ENCODE assay signal across 10 mouse cellular contexts in genomic region chr17:44026786-44027185, GRCm38 (mm10). TPM values are rescaled to one million over a fixed set of nuclear protein-coding genes. Genes with fewer than 3 reads are reported as not detected.
A peak's percentile ranks its signal among the peaks of the same experiment; 100 is the strongest.
DNase-seq lines count a peak whose midpoint lies in the region; ATAC-seq and TF ChIP-seq lines count a peak whose summit lies in the region.
"Had no signal": no experiment of that assay in that cellular context is flagged by ENCODE, and none has a peak within 500 bp of the region (broad histone marks: within the 10 kb centered on the region; RNA-seq: fewer than 3 reads in every experiment).

No protein-coding gene starts in this region.

- H3K4me2 ChIP-seq in embryonic facial prominence, embryonic 13.5 days, result no peak overlapping the region
- peak overlapping the region; percentile 16; the same call in 1 of the 2 replicates for H3K4me2 ChIP-seq in heart, embryonic 14.5 days (ENCODE audit: low read length)
- H3K4me2 ChIP-seq in midbrain, postnatal 0 days (ENCODE audit: low read depth, low read length, poor library complexity, severe bottlenecking), result no peak overlapping the region
- H3K4me2 ChIP-seq in kidney, embryonic 15.5 days, result no peak overlapping the region
- H3K4me2 ChIP-seq: liver, embryonic 11.5 days had no signal

- no peak for TF ChIP-seq CTCF in layer of hippocampus, adult 2 months (conservative IDR thresholded peaks at IDR 0.05)
- no peak for TF ChIP-seq CTCF in midbrain, postnatal 0 days (IDR thresholded peaks at IDR 0.05)

- no peaks in the 10 kb centered on the region for H3K27me3 ChIP-seq in embryonic facial prominence, embryonic 13.5 days
- H3K27me3 ChIP-seq in embryonic facial prominence, embryonic 10.5 days (replicated peaks; ENCODE audit: low read depth, poor library complexity, severe bottlenecking), result no peaks in the 10 kb centered on the region
- H3K27me3 ChIP-seq in heart, embryonic 14.5 days (ENCODE audit: control insufficient read depth, insufficient read depth, low read length), result no peaks in the 10 kb centered on the region
- no peaks in the 10 kb centered on the region for H3K27me3 ChIP-seq in midbrain, postnatal 0 days (ENCODE audit: insufficient read depth, low read length)
- H3K27me3 ChIP-seq in kidney, embryonic 15.5 days, result no peaks in the 10 kb centered on the region

- peaks cover 13% of the 10 kb centered on the region for H3K4me1 ChIP-seq in embryonic facial prominence, embryonic 13.5 days
- H3K4me1 ChIP-seq in embryonic facial prominence, embryonic 10.5 days, result peaks cover 16% of the 10 kb centered on the region
- H3K4me1 ChIP-seq in heart, embryonic 14.5 days (ENCODE audit: control insufficient read depth in 2 of 2, insufficient read depth in 2 of 2, low read length in 2 of 2), result peaks cover 23 to 29% of the 10 kb centered on the region in 2 experiments
- H3K4me1 ChIP-seq in midbrain, postnatal 0 days (ENCODE audit: insufficient read depth, low read length), result peaks cover 7% of the 10 kb centered on the region; the same call in 1 of the 2 replicates
- H3K4me1 ChIP-seq in kidney, embryonic 15.5 days, result peaks cover 7% of the 10 kb centered on the region

- H3K27ac ChIP-seq in embryonic facial prominence, embryonic 13.5 days, result peak overlapping the region; percentile 64; the same call in 1 of the 2 replicates
- no peak overlapping the region for H3K27ac ChIP-seq in embryonic facial prominence, embryonic 10.5 days (replicated peaks)
- H3K27ac ChIP-seq in layer of hippocampus, adult 2 months, result peak overlapping the region; percentile 84
- peak overlapping the region; percentile 89 to 93 for H3K27ac ChIP-seq in heart, embryonic 14.5 days (replicated peaks in 1 of 2; ENCODE audit: control insufficient read depth in 1 of 2, insufficient read depth in 1 of 2, low read depth in 2 of 2, low read length in 2 of 2)
- H3K27ac ChIP-seq in midbrain, postnatal 0 days (ENCODE audit: low read depth, low read length), result peak overlapping the region; percentile 78; the same call in 1 of the 2 replicates
- H3K27ac ChIP-seq in kidney, embryonic 15.5 days, result no peak overlapping the region

- no peak for ATAC-seq in embryonic facial prominence, embryonic 13.5 days (ENCODE audit: insufficient number of reproducible peaks, insufficient read depth, low FRiP score, low TSS enrichment, low read depth)
- ATAC-seq in heart, embryonic 14.5 days (ENCODE audit: insufficient number of reproducible peaks, insufficient read depth, low FRiP score, low read depth), result no peak
- 0 out of 2 replicates have a peak, but pooled peaks have one; percentile 5 for ATAC-seq in midbrain, postnatal 0 days (ENCODE audit: low FRiP score)
- no peak for ATAC-seq in kidney, embryonic 15.5 days (replicated peaks; ENCODE audit: low FRiP score)

- no peak for DNase-seq in embryonic facial prominence, embryonic 10.5 days (ENCODE audit: low spot score)
- DNase-seq in layer of hippocampus, adult 2 months (ENCODE audit: low spot score in 2 of 2), result no peak
- DNase-seq in layer of hippocampus, postnatal 25 days (ENCODE audit: extremely low spot score in 1 of 2, low spot score in 1 of 2), result no peak
- no peak for DNase-seq in midbrain, postnatal 0 days (ENCODE audit: low spot score)
- no peak for DNase-seq in urinary bladder, postnatal 25 days (ENCODE audit: low spot score)
- DNase-seq: lung, postnatal 36 days had no signal

- no peaks in the 10 kb centered on the region for H3K9me3 ChIP-seq in embryonic facial prominence, embryonic 13.5 days
- no peaks in the 10 kb centered on the region for H3K9me3 ChIP-seq in embryonic facial prominence, embryonic 10.5 days
- no peaks in the 10 kb centered on the region for H3K9me3 ChIP-seq in heart, embryonic 14.5 days (ENCODE audit: control insufficient read depth, low read length)
- no peaks in the 10 kb centered on the region for H3K9me3 ChIP-seq in midbrain, postnatal 0 days (ENCODE audit: low read length)
- H3K9me3 ChIP-seq in kidney, embryonic 15.5 days (replicated peaks), result no peaks in the 10 kb centered on the region

- H3K4me3 ChIP-seq in embryonic facial prominence, embryonic 13.5 days, result no peak overlapping the region
- no peak overlapping the region for H3K4me3 ChIP-seq in embryonic facial prominence, embryonic 10.5 days
- no peak overlapping the region for H3K4me3 ChIP-seq in layer of hippocampus, adult 2 months
- no peak overlapping the region for H3K4me3 ChIP-seq in heart, embryonic 14.5 days (ENCODE audit: control insufficient read depth in 1 of 2, insufficient read depth in 1 of 2, low read depth in 1 of 2, low read length in 2 of 2)
- H3K4me3 ChIP-seq in midbrain, postnatal 0 days (ENCODE audit: low read depth, low read length), result no peak overlapping the region
- H3K4me3 ChIP-seq in kidney, embryonic 15.5 days (replicated peaks), result no peak overlapping the region

- no peaks in the 10 kb centered on the region for H3K36me3 ChIP-seq in embryonic facial prominence, embryonic 13.5 days
- no peaks in the 10 kb centered on the region for H3K36me3 ChIP-seq in embryonic facial prominence, embryonic 10.5 days (replicated peaks)
- H3K36me3 ChIP-seq in heart, embryonic 14.5 days (ENCODE audit: control insufficient read depth, insufficient read depth, low read length), result no peaks in the 10 kb centered on the region
- H3K36me3 ChIP-seq in midbrain, postnatal 0 days (ENCODE audit: insufficient read depth, low read length), result no peaks in the 10 kb centered on the region
- no peaks in the 10 kb centered on the region for H3K36me3 ChIP-seq in kidney, embryonic 15.5 days

- no peak overlapping the region for H3K9ac ChIP-seq in embryonic facial prominence, embryonic 13.5 days
- H3K9ac ChIP-seq in heart, embryonic 14.5 days (ENCODE audit: low read length), result no peak overlapping the region
- no peak overlapping the region for H3K9ac ChIP-seq in midbrain, postnatal 0 days (replicated peaks; ENCODE audit: low read length, poor library complexity, severe bottlenecking)
- H3K9ac ChIP-seq in kidney, embryonic 15.5 days, result no peak overlapping the region

RNA-seq across cellular contexts. Expression of gene Enpp5, which starts 51.8 kb away (rescaled TPM):
- polyA plus RNA-seq in embryonic facial prominence, embryonic 13.5 days (2015; fragmentation: Nextera tagmentation; extraction: Ambion mirVana), result 15.4 and 20.0 TPM in 2 replicates
- polyA plus RNA-seq in embryonic facial prominence, embryonic 10.5 days (2016; fragmentation: Nextera tagmentation; extraction: Ambion mirVana), result 6.1 and 6.5 TPM in 2 replicates
- total RNA-seq in layer of hippocampus, adult 2 months (2021), result 100 to 1,000 TPM; 153 to 159 TPM
- total RNA-seq in layer of hippocampus, postnatal 25 days (2021), result 100 to 1,000 TPM; 148 to 158 TPM
- 14.0 and 15.2 TPM in 2 replicates for polyA plus RNA-seq in heart, embryonic 14.5 days (2014; fragmentation: Nextera tagmentation; extraction: Ambion mirVana)
- 169 and 171 TPM in 2 replicates for total RNA-seq in midbrain, postnatal 0 days (2014; rRNA removed)
- 110 and 117 TPM in 2 replicates for polyA plus RNA-seq in midbrain, postnatal 0 days (2015; fragmentation: Nextera tagmentation; extraction: Ambion mirVana)
- 19.8 and 20.9 TPM in 2 replicates for polyA plus RNA-seq in kidney, embryonic 15.5 days (2015; fragmentation: Nextera tagmentation; extraction: Ambion mirVana)

Comparison
In these comparisons a context has a peak if more than half of its experiments do, and no peak if none do; other contexts are left out.
1. H3K27ac ChIP-seq: peak in embryonic facial prominence, embryonic 13.5 days (single experiment), layer of hippocampus, adult 2 months (single experiment), heart, embryonic 14.5 days (2 of 2) and midbrain, postnatal 0 days (single experiment); none in embryonic facial prominence, embryonic 10.5 days (single experiment) and kidney, embryonic 15.5 days (single experiment).